Mouse (Mus musculus) embryonic facial prominence, embryonic 10.5 days (tissue): ENCODE measurements at regions not wholly inside any gene's neighbourhood (a gene's known extent, or its start where the extent isn't known, plus 50 kb on each side); places are given as distances from the start of the nearest gene placed in this dataset.

ENCODE experiments used
- DNase-seq: peaks from one replicate; pipeline ENCODE4 v3.0.0-alpha.2; 2017; ENCODE audit warnings: low spot score
- H3K27ac ChIP-seq: fragments of 300-500 bp; sonication (generic); replicated peaks from 2 replicates; pipeline ENCODE4 v1.5.1; 2016; ENCODE audit warnings: mild to moderate bottlenecking
- H3K27me3 ChIP-seq: fragments of 300-500 bp; sonication (generic); replicated peaks from 2 replicates; pipeline ENCODE4 v1.6.1; 2016; ENCODE audit warnings: low read depth, mild to moderate bottlenecking; ENCODE audit not compliant: poor library complexity, severe bottlenecking
- H3K36me3 ChIP-seq: fragments of 300-500 bp; sonication (generic); replicated peaks from 2 replicates; pipeline ENCODE4 v1.6.1; 2016; ENCODE audit warnings: mild to moderate bottlenecking, moderate library complexity
- H3K4me1 ChIP-seq: fragments of 300-500 bp; sonication (generic); 2 replicates; pipeline ENCODE4 v1.6.1; 2016
- H3K4me3 ChIP-seq: fragments of 300-500 bp; sonication (generic); 2 replicates; pipeline ENCODE4 v1.5.1; 2016; ENCODE audit warnings: mild to moderate bottlenecking, moderate library complexity
- H3K9me3 ChIP-seq: fragments of 300-500 bp; sonication (generic); 2 replicates; pipeline ENCODE4 v1.6.1; 2016; ENCODE audit warnings: mild to moderate bottlenecking
- WGBS: fragments of 180-500 bp; shearing (Covaris S2); methylation state at CpG from one replicate; pipeline ENCODE4 v1.1.7; 2016; 5-methylcytosine and 5-hydroxymethylcytosine counted together

DNA sequence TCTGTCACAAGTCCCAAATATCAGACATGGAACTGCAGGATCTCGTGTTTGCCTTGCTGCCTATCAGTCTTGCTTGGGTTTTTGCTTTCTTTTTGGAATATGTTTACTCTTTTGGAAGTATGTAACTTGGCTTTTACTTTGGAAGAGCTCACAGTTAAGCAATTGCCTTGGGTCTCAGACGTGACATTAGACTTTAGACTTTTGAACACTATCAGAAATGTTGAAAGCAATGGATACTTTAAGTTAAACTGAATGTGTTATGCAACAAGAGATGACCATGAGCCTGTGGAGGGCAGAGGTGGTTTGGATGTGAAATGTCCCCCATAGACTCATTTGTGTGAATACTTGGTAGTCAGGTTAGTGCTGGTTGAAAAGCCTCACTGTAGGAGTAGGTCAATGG is 354.3 kb downstream of the Psat1 start:
- H3K27me3 ChIP-seq, result no peaks in the 10 kb centered on the region
- WGBS, result 84% methylated on average over 2 of the region's 2 CpGs
- DNase-seq, result no peak

DNA sequence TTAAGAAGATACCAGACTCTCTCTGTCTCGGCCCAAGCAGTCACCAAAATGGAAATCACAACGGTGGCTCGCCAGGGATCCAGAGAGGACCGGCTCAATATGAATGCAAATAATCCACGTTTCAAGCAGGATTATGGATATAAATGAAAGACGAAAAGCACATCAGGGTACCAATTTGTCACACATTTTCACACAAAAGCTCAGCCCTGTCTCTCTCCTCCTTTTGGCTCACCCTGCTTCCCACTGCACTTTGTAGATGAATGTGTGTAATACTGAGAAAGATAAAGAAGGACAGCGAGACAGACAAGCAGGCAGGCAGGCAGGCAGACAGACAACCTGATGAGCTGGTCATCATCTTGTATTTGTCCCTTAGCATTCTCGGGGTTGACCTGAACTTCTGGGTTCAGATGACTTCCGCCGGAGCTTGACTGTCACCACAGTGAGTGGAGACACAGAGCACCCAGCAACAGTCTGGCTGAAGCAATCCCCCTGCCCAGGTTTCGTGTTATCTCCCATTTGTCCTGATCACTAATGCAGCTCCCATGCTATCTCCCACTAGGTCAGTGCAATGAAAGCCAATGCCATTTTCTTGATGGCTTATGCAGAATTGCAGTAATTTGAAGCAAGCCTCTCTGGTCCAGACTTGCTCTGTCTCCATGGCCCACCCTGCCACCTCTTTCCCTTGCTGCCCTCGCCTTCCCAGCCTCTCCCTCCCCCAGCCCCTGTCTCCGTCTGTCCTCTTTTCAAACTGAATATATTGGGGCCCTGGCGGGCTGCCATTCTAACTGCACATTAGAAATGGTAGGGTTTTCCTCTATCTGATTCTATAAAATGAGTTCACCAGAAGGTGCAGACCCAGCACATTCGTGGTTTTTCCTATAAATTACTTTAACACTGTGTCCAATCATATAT is 363.1 kb downstream of the Psat1 start:
- H3K4me1 ChIP-seq, result peaks cover 14% of the 10 kb centered on the region
- no peak for DNase-seq
- H3K27me3 ChIP-seq, result no peaks in the 10 kb centered on the region
- H3K9me3 ChIP-seq, result no peaks in the 10 kb centered on the region
- no peak overlapping the region for H3K4me3 ChIP-seq
- 80% methylated on average over 15 of the region's 15 CpGs for WGBS
- no peaks in the 10 kb centered on the region for H3K36me3 ChIP-seq
- no peak overlapping the region for H3K27ac ChIP-seq

More for the DNA sequence above, 354.3 kb downstream of the Psat1 start:
- Histone ChIP-seq H3K4me3 (no peak overlapping the region), H3K9me3 (no peaks in the 10 kb centered on the region), H3K36me3 (no peaks in the 10 kb centered on the region), H3K27ac (no peak overlapping the region), H3K4me1 (no peaks in the 10 kb centered on the region)

- H3K27ac ChIP-seq, result no peak overlapping the region
- H3K9me3 ChIP-seq, result no peaks in the 10 kb centered on the region
- H3K36me3 ChIP-seq, result no peaks in the 10 kb centered on the region
- H3K4me1 ChIP-seq, result peaks cover 14% of the 10 kb centered on the region
- DNase-seq, result no peak
- H3K4me3 ChIP-seq, result no peak overlapping the region
- WGBS, result 68% methylated on average over 8 of the region's 8 CpGs
- no peaks in the 10 kb centered on the region for H3K27me3 ChIP-seq
Measured at GRCm38 (mm10) chr19:15583106-15583781, 363.9 kb downstream of the Psat1 start.

- DNase-seq, result no peak
- no peaks in the 10 kb centered on the region for H3K9me3 ChIP-seq
- H3K4me3 ChIP-seq, result no peak overlapping the region
- no peaks in the 10 kb centered on the region for H3K4me1 ChIP-seq
- H3K27me3 ChIP-seq, result no peaks in the 10 kb centered on the region
- H3K27ac ChIP-seq, result no peak overlapping the region
- WGBS, result 90% methylated on average over 9 of the region's 9 CpGs
- H3K36me3 ChIP-seq, result no peaks in the 10 kb centered on the region
Measured at GRCm38 (mm10) chr19:15571204-15571603, 375.9 kb downstream of the Psat1 start.

DNA sequence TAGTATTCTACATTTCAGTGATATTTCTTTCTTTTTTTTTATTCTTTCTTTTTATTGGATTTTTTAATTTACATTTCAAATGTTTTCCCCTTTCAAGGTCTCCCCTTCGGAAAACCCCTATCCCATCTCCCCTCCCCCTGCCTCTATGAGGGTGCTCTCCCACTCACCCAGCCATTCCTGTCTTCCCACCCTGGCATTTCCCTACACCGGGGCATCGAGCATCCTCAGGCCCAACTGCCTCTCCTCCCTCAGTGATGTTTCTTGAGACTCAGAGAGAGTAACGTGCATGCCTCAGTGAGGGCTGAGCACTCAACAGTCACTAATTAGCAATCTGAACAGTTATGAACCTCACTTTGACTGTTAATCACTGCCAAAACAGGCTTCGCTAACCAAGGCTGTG is 385.6 kb downstream of the Psat1 start:
- no peaks in the 10 kb centered on the region for H3K9me3 ChIP-seq
- H3K4me3 ChIP-seq, result no peak overlapping the region
- no peak overlapping the region for H3K27ac ChIP-seq
- DNase-seq, result no peak
- no peaks in the 10 kb centered on the region for H3K4me1 ChIP-seq
- no peaks in the 10 kb centered on the region for H3K36me3 ChIP-seq
- WGBS, result 95% methylated on average over 5 of the region's 5 CpGs
- H3K27me3 ChIP-seq, result no peaks in the 10 kb centered on the region

GRCm38 (mm10) chr19:15553953-15554352 is 393.2 kb downstream of the Psat1 start:
- WGBS, result 89% methylated on average over 8 of the region's 8 CpGs
- Histone ChIP-seq H3K4me1 (no peaks in the 10 kb centered on the region), H3K36me3 (no peaks in the 10 kb centered on the region), H3K9me3 (no peaks in the 10 kb centered on the region), H3K27ac (no peak overlapping the region), H3K27me3 (no peaks in the 10 kb centered on the region), H3K4me3 (no peak overlapping the region)
- DNase-seq, result no peak

- no peak overlapping the region for H3K4me3 ChIP-seq
- H3K4me1 ChIP-seq, result peaks cover 6% of the 10 kb centered on the region; the same call in 1 of the 2 replicates
- no peak overlapping the region for H3K27ac ChIP-seq
- no peaks in the 10 kb centered on the region for H3K36me3 ChIP-seq
- WGBS, result 77% methylated on average over 3 of the region's 3 CpGs
- H3K9me3 ChIP-seq, result peaks cover 1% of the 10 kb centered on the region; the same call in 1 of the 2 replicates
- no peak for DNase-seq
- no peaks in the 10 kb centered on the region for H3K27me3 ChIP-seq
Measured at GRCm38 (mm10) chr19:15517853-15518252, 429.3 kb downstream of the Psat1 start.

- Histone ChIP-seq H3K4me3 (no peak overlapping the region), H3K27ac (no peak overlapping the region), H3K4me1 (peaks cover 6% of the 10 kb centered on the region; the same call in 1 of the 2 replicates), H3K27me3 (no peaks in the 10 kb centered on the region), H3K9me3 (no peaks in the 10 kb centered on the region), H3K36me3 (no peaks in the 10 kb centered on the region)
- DNase-seq, result no peak
- 59% methylated on average over 17 of the region's 17 CpGs for WGBS
Measured at GRCm38 (mm10) chr19:15516566-15517305, 430.4 kb downstream of the Psat1 start.

DNA sequence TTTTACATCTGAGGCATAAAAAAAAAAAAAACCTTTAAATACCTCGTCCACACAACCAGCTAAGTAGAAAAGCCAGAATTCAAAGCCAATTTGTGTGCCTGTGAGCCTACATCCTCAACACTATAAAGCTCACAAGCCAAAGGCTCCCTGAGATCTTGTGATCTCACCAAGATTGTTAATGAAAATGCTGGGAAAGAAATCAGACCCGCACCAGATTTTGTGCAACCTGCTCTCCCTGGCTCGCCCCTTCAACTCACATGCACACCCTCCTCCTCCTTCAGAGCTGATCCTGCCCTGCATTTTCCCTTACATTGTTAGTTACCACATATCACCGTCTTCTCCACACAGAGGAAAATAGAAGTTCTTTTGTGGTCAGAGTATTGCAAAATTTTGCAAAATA is 433.9 kb downstream of the Psat1 start:
- no peaks in the 10 kb centered on the region for H3K27me3 ChIP-seq
- H3K4me3 ChIP-seq, result no peak overlapping the region
- H3K4me1 ChIP-seq, result peaks cover 6% of the 10 kb centered on the region; the same call in 1 of the 2 replicates
- no peak overlapping the region for H3K27ac ChIP-seq
- WGBS, result 85% methylated on average over 4 of the region's 4 CpGs
- DNase-seq, result no peak
- H3K9me3 ChIP-seq, result no peaks in the 10 kb centered on the region
- no peaks in the 10 kb centered on the region for H3K36me3 ChIP-seq

DNA sequence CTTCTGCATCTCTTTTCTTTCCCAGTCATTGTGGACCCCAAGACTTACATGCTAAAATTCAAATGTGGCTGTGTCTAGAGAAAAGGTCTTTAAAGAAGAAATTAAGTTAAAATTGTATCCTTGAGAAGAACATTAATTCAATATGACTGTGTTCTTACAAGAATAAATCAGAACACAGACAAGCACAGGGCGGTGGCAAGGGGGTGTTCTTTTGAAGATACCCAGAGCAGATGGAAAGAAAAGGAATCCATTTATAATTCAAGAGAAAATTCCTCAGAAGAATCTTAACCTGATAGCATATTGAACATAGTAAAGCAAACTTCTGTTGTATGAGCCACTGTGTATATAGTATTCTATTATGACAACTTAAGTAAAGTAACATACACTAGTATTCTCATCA is 436.7 kb downstream of the Psat1 start:
- no peak overlapping the region for H3K4me3 ChIP-seq
- 93% methylated on average over 1 of the region's 1 CpGs for WGBS
- H3K27me3 ChIP-seq, result no peaks in the 10 kb centered on the region
- no peak for DNase-seq
- H3K36me3 ChIP-seq, result no peaks in the 10 kb centered on the region
- H3K27ac ChIP-seq, result no peak overlapping the region
- no peaks in the 10 kb centered on the region for H3K4me1 ChIP-seq
- no peaks in the 10 kb centered on the region for H3K9me3 ChIP-seq

DNA sequence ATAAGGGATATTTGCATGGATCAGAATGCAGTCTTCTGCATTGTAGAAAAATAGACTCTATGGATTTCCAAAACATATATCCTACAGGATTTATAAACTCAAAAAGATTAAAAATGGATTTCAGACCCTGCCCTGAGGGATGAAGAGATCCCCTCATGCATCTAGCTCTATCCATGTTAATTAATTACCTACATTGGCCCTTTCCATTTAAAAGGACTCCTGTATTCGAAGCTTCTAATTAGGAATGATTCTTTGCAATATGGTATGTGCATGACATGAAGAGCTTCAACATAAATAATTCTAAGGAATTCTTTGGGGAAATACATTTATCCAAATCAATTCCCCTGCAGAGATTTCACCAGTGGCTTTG is 444.2 kb downstream of the Psat1 start:
- H3K4me3 ChIP-seq, result no peak overlapping the region
- no peaks in the 10 kb centered on the region for H3K27me3 ChIP-seq
- WGBS, result 75% methylated on average over 1 of the region's 1 CpGs
- H3K4me1 ChIP-seq, result no peaks in the 10 kb centered on the region
- H3K27ac ChIP-seq, result no peak overlapping the region
- no peaks in the 10 kb centered on the region for H3K36me3 ChIP-seq
- DNase-seq, result no peak
- H3K9me3 ChIP-seq, result no peaks in the 10 kb centered on the region

- whole genome bisulfite sequencing, result 62% methylated on average over 9 of the region's 9 CpGs
- H3K27me3 ChIP-seq, result no peaks in the 10 kb centered on the region
Measured at GRCm38 (mm10) chr19:15502315-15502984, 444.7 kb downstream of the Psat1 start.

More at GRCm38 (mm10) chr19:15502315-15502984, 444.7 kb downstream of the Psat1 start:
- Histone ChIP-seq H3K27ac (no peak overlapping the region), H3K4me3 (no peak overlapping the region), H3K4me1 (no peaks in the 10 kb centered on the region), H3K36me3 (no peaks in the 10 kb centered on the region), H3K9me3 (no peaks in the 10 kb centered on the region)
- DNase-seq, result no peak
